Mouse (Mus musculus) kidney, embryonic 16.5 days (tissue): ENCODE results near the gene Fam69a. TPM values are rescaled to one million over a fixed set of nuclear protein-coding genes. Genes with fewer than 3 reads are reported as not detected.
"Not testable (repeated sequence)": the region's sequence is repeated elsewhere in the genome, so short reads cannot be mapped to it uniquely, and the experiment has no call there.

Source experiments
- ATAC-seq: fragments of 200-750 bp; cut with Nextera tagmentation; 2 replicates; pipeline ENCODE4 v1.8.0; 2017; ENCODE audit warnings: moderate TSS enrichment; ENCODE audit not compliant: low FRiP score, low TSS enrichment
- H3K27ac ChIP-seq: fragments of 300-500 bp; sonication (generic); 2 replicates; pipeline ENCODE4 v1.5.1; 2014; ENCODE audit warnings: low read length
- H3K27me3 ChIP-seq: fragments of 300-500 bp; sonication (generic); 2 replicates; pipeline ENCODE4 v1.6.1; 2014; ENCODE audit warnings: low read length, control low read depth, mixed read lengths; ENCODE audit not compliant: insufficient read depth
- H3K36me3 ChIP-seq: fragments of 300-500 bp; sonication (generic); 2 replicates; pipeline ENCODE4 v1.6.1; 2014; ENCODE audit warnings: low read length, control low read depth, mixed read lengths; ENCODE audit not compliant: insufficient read depth
- H3K4me1 ChIP-seq: fragments of 300-500 bp; sonication (generic); 2 replicates; pipeline ENCODE4 v1.6.1; 2014; ENCODE audit warnings: low read length, control low read depth, mixed read lengths; ENCODE audit not compliant: insufficient read depth
- H3K4me2 ChIP-seq: fragments of 300-500 bp; sonication (generic); replicated peaks from 2 replicates; pipeline ENCODE4 v1.6.1; 2014; ENCODE audit warnings: low read depth, low read length
- H3K4me3 ChIP-seq: fragments of 300-500 bp; sonication (generic); 2 replicates; pipeline ENCODE4 v1.5.1; 2014; ENCODE audit warnings: mild to moderate bottlenecking, low read length
- H3K9ac ChIP-seq: fragments of 300-500 bp; sonication (generic); replicated peaks from 2 replicates; pipeline ENCODE4 v1.6.1; 2014; ENCODE audit warnings: low read length
- H3K9me3 ChIP-seq: fragments of 300-500 bp; sonication (generic); 2 replicates; pipeline ENCODE4 v1.6.1; 2016; ENCODE audit warnings: low read length, control low read depth
- WGBS: fragments of 180-500 bp; shearing (Covaris S2); extraction: QIAGEN DNeasy Blood & Tissue Kit; methylation state at CpG from one replicate; pipeline ENCODE4 v1.1.7; 2014; 5-methylcytosine and 5-hydroxymethylcytosine counted together
- polyA plus RNA-seq: library from polyadenylated mRNA; unstranded; fragments of >200 nt; fragmentation: Nextera tagmentation; extraction: Ambion mirVana; gene quantifications from 2 replicates; pipeline ENCODE4 v1.2.1, GENCODE M21; 2015

Gene Fam69a
- polyA plus RNA-seq, 1 experiment from 2014 or later = 20.8 TPM

- ATAC-seq = no peak
- WGBS = 87% methylated on average over 3 of the region's 3 CpGs
- no peaks in the 10 kb centered on the region for H3K9me3 ChIP-seq
- no peaks in the 10 kb centered on the region for H3K27me3 ChIP-seq
- no peak overlapping the region for H3K27ac ChIP-seq
- H3K4me1 ChIP-seq = no peaks in the 10 kb centered on the region
- no peak overlapping the region for H3K9ac ChIP-seq
- H3K36me3 ChIP-seq = no peaks in the 10 kb centered on the region
- H3K4me3 ChIP-seq = no peak overlapping the region
- no peak overlapping the region for H3K4me2 ChIP-seq
Observed at GRCm38 (mm10) chr5:107949607-107950006, 37.3 kb downstream of the Fam69a start.

- WGBS = 92% methylated on average over 1 of the region's 1 CpGs
- Histone ChIP-seq H3K4me1 (no peaks in the 10 kb centered on the region), H3K9me3 (no peaks in the 10 kb centered on the region), H3K4me3 (no peak overlapping the region), H3K9ac (no peak overlapping the region), H3K36me3 (no peaks in the 10 kb centered on the region), H3K27ac (no peak overlapping the region), H3K4me2 (no peak overlapping the region), H3K27me3 (no peaks in the 10 kb centered on the region)
- ATAC-seq = no peak
Observed at GRCm38 (mm10) chr5:107948899-107949298, 38.0 kb downstream of the Fam69a start.

GRCm38 (mm10) chr5:107947548-107947947, 39.3 kb downstream of the Fam69a start:
- no peak for ATAC-seq
- Histone ChIP-seq H3K9me3 (no peaks in the 10 kb centered on the region), H3K4me3 (no peak overlapping the region), H3K36me3 (no peaks in the 10 kb centered on the region), H3K27ac (no peak overlapping the region), H3K4me1 (no peaks in the 10 kb centered on the region), H3K27me3 (no peaks in the 10 kb centered on the region), H3K9ac (no peak overlapping the region), H3K4me2 (no peak overlapping the region)
- WGBS = 60% methylated on average over 2 of the region's 2 CpGs

GRCm38 (mm10) chr5:107946475-107946874, 40.4 kb downstream of the Fam69a start:
- no peak overlapping the region for H3K4me2 ChIP-seq
- no peaks in the 10 kb centered on the region for H3K27me3 ChIP-seq
- H3K4me3 ChIP-seq = no peak overlapping the region
- H3K9me3 ChIP-seq = no peaks in the 10 kb centered on the region
- 97% methylated on average over 1 of the region's 1 CpGs for WGBS
- ATAC-seq = no peak
- no peaks in the 10 kb centered on the region for H3K36me3 ChIP-seq
- no peak overlapping the region for H3K27ac ChIP-seq
- no peaks in the 10 kb centered on the region for H3K4me1 ChIP-seq
- H3K9ac ChIP-seq = no peak overlapping the region

- WGBS = 86% methylated on average over 6 of the region's 6 CpGs
- Histone ChIP-seq H3K9ac (no peak overlapping the region), H3K27ac (no peak overlapping the region), H3K4me2 (no peak overlapping the region), H3K4me1 (no peaks in the 10 kb centered on the region), H3K4me3 (no peak overlapping the region), H3K27me3 (no peaks in the 10 kb centered on the region), H3K36me3 (no peaks in the 10 kb centered on the region), H3K9me3 (no peaks in the 10 kb centered on the region)
- no peak for ATAC-seq
Observed at GRCm38 (mm10) chr5:107943526-107943925, 43.4 kb downstream of the Fam69a start.

GRCm38 (mm10) chr5:107942941-107943340, 43.9 kb downstream of the Fam69a start:
- Histone ChIP-seq H3K9me3 (no peaks in the 10 kb centered on the region), H3K36me3 (no peaks in the 10 kb centered on the region), H3K27ac (no peak overlapping the region), H3K27me3 (no peaks in the 10 kb centered on the region), H3K4me1 (no peaks in the 10 kb centered on the region), H3K4me2 (no peak overlapping the region), H3K4me3 (no peak overlapping the region), H3K9ac (no peak overlapping the region)
- 83% methylated on average over 1 of the region's 1 CpGs for WGBS
- no peak for ATAC-seq

- no peak overlapping the region for H3K27ac ChIP-seq
- no peaks in the 10 kb centered on the region for H3K36me3 ChIP-seq
- H3K9me3 ChIP-seq = no peaks in the 10 kb centered on the region
- peak; percentile 57; the same call in 1 of the 2 replicates for ATAC-seq
- WGBS = 44% methylated on average over 6 of the region's 6 CpGs
- H3K27me3 ChIP-seq = no peaks in the 10 kb centered on the region
- no peak overlapping the region for H3K9ac ChIP-seq
- H3K4me2 ChIP-seq = no peak overlapping the region
- H3K4me3 ChIP-seq = no peak overlapping the region
- H3K4me1 ChIP-seq = no peaks in the 10 kb centered on the region
Observed at GRCm38 (mm10) chr5:107941222-107941621, 45.7 kb downstream of the Fam69a start.

GRCm38 (mm10) chr5:107939701-107940100, 47.2 kb downstream of the Fam69a start:
- 75% methylated on average over 3 of the region's 3 CpGs for WGBS
- Histone ChIP-seq H3K27ac (no peak overlapping the region), H3K4me2 (no peak overlapping the region), H3K4me1 (no peaks in the 10 kb centered on the region), H3K9me3 (no peaks in the 10 kb centered on the region), H3K36me3 (no peaks in the 10 kb centered on the region), H3K4me3 (no peak overlapping the region), H3K27me3 (no peaks in the 10 kb centered on the region), H3K9ac (no peak overlapping the region)
- ATAC-seq = no peak

- Histone ChIP-seq H3K4me2 (no peak overlapping the region), H3K27ac (no peak overlapping the region), H3K9ac (no peak overlapping the region), H3K4me3 (no peak overlapping the region), H3K27me3 (no peaks in the 10 kb centered on the region), H3K9me3 (no peaks in the 10 kb centered on the region), H3K36me3 (no peaks in the 10 kb centered on the region), H3K4me1 (no peaks in the 10 kb centered on the region)
- no peak for ATAC-seq
- WGBS = 94% methylated on average over 2 of the region's 2 CpGs
Observed at GRCm38 (mm10) chr5:107938886-107939285, 48.0 kb downstream of the Fam69a start.

GRCm38 (mm10) chr5:107938483-107938882, 48.4 kb downstream of the Fam69a start:
- not testable (repeated sequence) for H3K36me3 ChIP-seq, H3K4me1 ChIP-seq, H3K27ac ChIP-seq, H3K4me2 ChIP-seq, H3K27me3 ChIP-seq, H3K9ac ChIP-seq, ATAC-seq, H3K9me3 ChIP-seq, H3K4me3 ChIP-seq
- 74% methylated on average over 1 of the region's 1 CpGs for WGBS
